Mouse (Mus musculus) G1E (cell line): ENCODE results near the gene Lrrc49. TPM values are rescaled to one million over a fixed set of nuclear protein-coding genes. Genes with fewer than 3 reads are reported as not detected.

Experiments
- ATAC-seq: 2 replicates; pipeline ENCODE4 v1.8.0; 2016; ENCODE audit warnings: mild to moderate bottlenecking; ENCODE audit not compliant: insufficient number of reproducible peaks, poor library complexity, low FRiP score, severe bottlenecking; ENCODE audit errors: extremely low read depth
- DNase-seq: peaks from one replicate; pipeline ENCODE4 v3.0.0; 2012; ENCODE audit warnings: low spot score
- H3K27me3 ChIP-seq: 2 replicates; pipeline ENCODE4 v1.6.1; 2012; ENCODE audit warnings: mild to moderate bottlenecking, low read length, inconsistent platforms; ENCODE audit not compliant: insufficient read depth
- H3K36me3 ChIP-seq: replicated peaks from 2 replicates; pipeline ENCODE3; 2012; ENCODE audit warnings: mild to moderate bottlenecking, inconsistent platforms
- H3K4me1 ChIP-seq: 2 replicates; pipeline ENCODE4 v1.6.1; 2012; ENCODE audit warnings: low read depth, low read length, inconsistent platforms, mixed read lengths; ENCODE audit not compliant: insufficient read depth
- H3K4me3 ChIP-seq: 2 replicates; pipeline ENCODE4 v1.5.1; 2012; ENCODE audit warnings: low read depth, mild to moderate bottlenecking, inconsistent platforms, low read length, moderate library complexity, mixed read lengths
- H3K9me3 ChIP-seq: replicated peaks from 2 replicates; pipeline ENCODE4 v1.6.1; 2012; ENCODE audit warnings: inconsistent platforms
- CTCF ChIP-seq: IDR thresholded peaks from 2 replicates; pipeline ENCODE4 v1.5.1; 2012; ENCODE audit warnings: low read depth, low read length, inconsistent platforms, mixed read lengths
- GATA1 ChIP-seq: IDR thresholded peaks from 2 replicates; pipeline ENCODE4 v1.6.1; 2012; ENCODE audit warnings: borderline replicate concordance, low read length, inconsistent platforms, mixed read lengths
- GATA2 ChIP-seq: IDR thresholded peaks from 2 replicates; pipeline ENCODE4 v1.6.1; 2012; ENCODE audit warnings: low read depth, low read length, inconsistent platforms, borderline replicate concordance
- POLR2AphosphoS5 ChIP-seq: IDR thresholded peaks from 2 replicates; pipeline ENCODE4 v1.6.1; 2012; ENCODE audit warnings: low read depth, low read length, inconsistent platforms; ENCODE audit not compliant: insufficient replicate concordance
- TAL1 ChIP-seq: conservative IDR thresholded peaks from 2 replicates; pipeline ENCODE4 v1.6.1; 2012; ENCODE audit warnings: low read depth, low read length, inconsistent platforms, mixed read lengths
- polyA plus RNA-seq: library from polyadenylated mRNA; stranded (reverse); fragments of >175 nt; gene quantifications from 2 replicates; pipeline ENCODE4 v1.2.3, GENCODE M21; 2012
- total RNA-seq, 2 experiments: library from RNA; stranded (forward) in 1 of 2; stranded (reverse) in 1 of 2; fragments of 200-1000 nt in 1 of 2; fragments of >200 nt in 1 of 2; fragmentation: Nextera tagmentation in 1 of 2; gene quantifications; 2 replicates each; pipeline ENCODE4 v1.2.3; 2014 to 2017

The Lrrc49 gene
- total and polyA plus RNA-seq, 3 experiments = 0.11 to 2.5 (median 1.1) TPM

DNA sequence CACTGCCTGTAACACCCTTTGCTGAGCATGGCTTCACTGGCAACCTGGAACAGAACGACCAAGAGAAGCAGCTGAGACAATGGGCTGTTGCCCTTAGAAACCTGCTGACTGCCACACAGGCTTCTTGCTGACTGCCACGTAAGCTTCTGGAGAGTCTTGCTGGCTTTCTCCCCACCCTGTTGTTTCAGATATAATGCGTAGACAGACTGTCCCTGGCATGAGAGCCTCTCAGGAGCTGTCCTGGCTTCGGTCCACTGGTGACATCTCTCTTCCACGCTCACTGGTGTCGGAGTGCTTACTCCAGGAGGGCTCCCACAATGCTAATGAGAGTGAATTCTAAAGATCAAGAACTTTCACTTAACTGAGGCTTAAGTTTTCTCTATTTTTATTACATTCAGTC is 19.1 kb downstream of the Lrrc49 start:
- TF ChIP-seq TAL1 (no peak), POLR2AphosphoS5 (no peak), GATA1 (no peak), CTCF (no peak), GATA2 (no peak)
- H3K27me3 ChIP-seq = 0 out of 2 replicates have a peak, but pooled peaks cover 4% of the 10 kb centered on the region
- H3K4me1 ChIP-seq = no peaks in the 10 kb centered on the region
- no peaks in the 10 kb centered on the region for H3K9me3 ChIP-seq
- ATAC-seq = no peak
- no peak overlapping the region for H3K4me3 ChIP-seq
- no peak for DNase-seq
- H3K36me3 ChIP-seq = no peaks in the 10 kb centered on the region

- TF ChIP-seq CTCF (no peak), TAL1 (no peak), GATA1 (no peak), POLR2AphosphoS5 (no peak), GATA2 (no peak)
- Histone ChIP-seq H3K9me3 (no peaks in the 10 kb centered on the region), H3K27me3 (0 out of 2 replicates have a peak, but pooled peaks cover 4% of the 10 kb centered on the region), H3K4me1 (no peaks in the 10 kb centered on the region), H3K36me3 (no peaks in the 10 kb centered on the region), H3K4me3 (no peak overlapping the region)
- ATAC-seq (no peak), DNase-seq (no peak)
Observed at GRCm38 (mm10) chr9:60665535-60665934, 22.4 kb downstream of the Lrrc49 start.

DNA sequence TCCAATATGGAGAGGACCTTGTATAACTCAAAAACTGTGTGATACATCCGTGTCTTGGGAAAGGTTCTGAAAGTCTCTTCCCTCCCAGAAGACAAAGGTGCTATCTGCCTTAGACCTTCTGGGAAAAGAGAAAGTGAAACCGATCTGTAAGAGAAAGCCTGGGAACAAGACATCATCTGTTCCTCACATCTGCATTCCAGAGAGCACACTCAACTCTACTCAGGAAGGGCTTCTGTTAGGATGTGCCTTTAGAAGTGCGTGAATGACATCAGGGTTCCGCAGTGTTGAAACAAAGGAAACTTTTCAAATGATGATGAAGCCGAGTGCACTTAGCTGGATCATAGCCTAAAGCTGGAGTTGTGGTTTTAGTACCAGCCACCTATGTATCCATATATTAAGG is 23.1 kb downstream of the Lrrc49 start:
- ATAC-seq = no peak
- Histone ChIP-seq H3K4me3 (no peak overlapping the region), H3K36me3 (no peaks in the 10 kb centered on the region), H3K9me3 (no peaks in the 10 kb centered on the region), H3K4me1 (no peaks in the 10 kb centered on the region), H3K27me3 (0 out of 2 replicates have a peak, but pooled peaks cover 4% of the 10 kb centered on the region)
- no peak for TF ChIP-seq POLR2AphosphoS5
- TF ChIP-seq CTCF = no peak
- TF ChIP-seq TAL1 = no peak
- no peak for TF ChIP-seq GATA2
- TF ChIP-seq GATA1 = no peak
- DNase-seq = no peak

- TF ChIP-seq GATA2 (no peak), TAL1 (no peak), GATA1 (no peak), POLR2AphosphoS5 (no peak), CTCF (no peak)
- Histone ChIP-seq H3K27me3 (0 out of 2 replicates have a peak, but pooled peaks cover 4% of the 10 kb centered on the region), H3K9me3 (no peaks in the 10 kb centered on the region), H3K36me3 (no peaks in the 10 kb centered on the region), H3K4me1 (no peaks in the 10 kb centered on the region), H3K4me3 (no peak overlapping the region)
- ATAC-seq (no peak), DNase-seq (no peak)
Observed at GRCm38 (mm10) chr9:60664385-60664784, 23.6 kb downstream of the Lrrc49 start.

DNA sequence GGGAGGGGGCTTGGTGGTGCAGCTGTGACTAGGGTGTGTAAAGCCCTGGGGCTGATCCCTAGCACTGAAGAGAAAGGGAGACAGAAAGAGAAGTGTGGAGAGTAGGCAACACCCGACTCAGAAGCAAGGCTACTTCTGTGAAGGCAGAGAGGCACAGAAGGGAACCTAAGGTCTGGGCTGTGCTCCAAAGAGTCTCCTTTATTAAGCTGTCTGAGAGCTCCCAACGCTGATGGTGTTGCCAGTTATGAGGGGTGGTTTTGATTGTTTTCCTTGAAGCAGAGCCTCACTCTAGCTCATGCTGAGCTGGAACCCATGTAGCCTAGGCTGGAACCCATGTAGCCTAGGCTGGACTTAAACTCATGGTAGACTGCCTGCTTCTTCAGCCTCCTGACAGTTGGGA is 25.0 kb downstream of the Lrrc49 start:
- no peak for ATAC-seq
- H3K36me3 ChIP-seq = no peaks in the 10 kb centered on the region
- H3K4me1 ChIP-seq = no peaks in the 10 kb centered on the region
- no peaks in the 10 kb centered on the region for H3K9me3 ChIP-seq
- TF ChIP-seq POLR2AphosphoS5 (no peak), CTCF (no peak), GATA1 (no peak), GATA2 (no peak), TAL1 (no peak)
- no peaks in the 10 kb centered on the region for H3K27me3 ChIP-seq
- no peak overlapping the region for H3K4me3 ChIP-seq
- DNase-seq = no peak

DNA sequence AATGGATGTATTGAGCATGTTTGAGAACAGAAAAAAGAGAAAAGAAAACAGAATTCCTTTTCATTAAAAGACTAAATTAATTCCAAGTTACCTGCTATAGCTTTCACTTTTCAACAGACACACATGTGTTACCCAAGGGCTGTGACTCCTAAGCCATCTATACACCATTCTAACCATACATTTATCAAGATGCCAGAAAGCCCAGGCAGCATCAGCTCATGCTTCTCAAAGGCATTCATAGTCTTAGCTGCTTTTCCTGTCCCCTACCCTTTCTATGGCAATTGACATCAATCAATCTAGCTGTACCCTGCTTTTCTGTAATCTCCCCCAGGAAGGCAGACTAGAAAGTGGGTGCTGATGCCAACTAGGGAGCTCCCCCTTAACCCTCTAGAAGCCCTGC is 34.4 kb downstream of the Lrrc49 start:
- DNase-seq (no peak), ATAC-seq (no peak)
- Histone ChIP-seq H3K9me3 (no peaks in the 10 kb centered on the region), H3K27me3 (peaks cover 10% of the 10 kb centered on the region), H3K4me1 (peaks cover 8% of the 10 kb centered on the region), H3K4me3 (no peak overlapping the region), H3K36me3 (no peaks in the 10 kb centered on the region)
- no peak for TF ChIP-seq GATA1
- no peak for TF ChIP-seq TAL1

DNA sequence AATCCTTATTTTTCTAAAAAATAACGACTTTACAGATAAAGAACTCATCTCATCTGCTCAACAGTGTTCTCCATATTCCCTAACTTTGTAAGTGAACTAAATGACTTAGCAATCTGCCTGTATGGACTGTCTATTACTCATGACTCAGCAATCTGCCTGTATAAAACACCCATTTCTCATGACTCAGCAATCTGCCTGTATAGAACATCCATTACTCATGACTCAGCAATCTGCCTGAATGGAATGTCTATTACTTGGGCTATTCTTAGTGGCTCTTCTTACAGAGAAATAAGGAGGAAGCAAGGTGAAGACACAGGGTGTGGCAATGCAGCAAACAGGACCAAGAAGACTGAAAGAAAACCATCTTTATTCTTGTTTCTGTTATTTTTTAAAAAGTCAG is 34.8 kb downstream of the Lrrc49 start:
- Histone ChIP-seq H3K9me3 (no peaks in the 10 kb centered on the region), H3K36me3 (no peaks in the 10 kb centered on the region), H3K27me3 (peaks cover 11% of the 10 kb centered on the region), H3K4me1 (peaks cover 8% of the 10 kb centered on the region), H3K4me3 (no peak overlapping the region)
- TF ChIP-seq GATA2 (no peak), GATA1 (no peak), TAL1 (no peak), CTCF (no peak), POLR2AphosphoS5 (no peak)
- ATAC-seq = peak; percentile 40
- DNase-seq = peak; percentile 9
